Mouse (Mus musculus) small intestine, adult 2 months (tissue): ENCODE data around the gene Hivep3.

Experiments
- CTCF ChIP-seq: fragments of 200-500 bp; IDR thresholded peaks from 2 replicates; pipeline ENCODE4 v1.5.1; 2012; ENCODE audit warnings: low read depth, mild to moderate bottlenecking, control low read depth, inconsistent platforms, low read length, moderate library complexity, mixed read lengths; ENCODE audit not compliant: insufficient replicate concordance, insufficient read length; ENCODE audit errors: extremely low read depth
- POLR2A ChIP-seq: fragments of 200-500 bp; IDR thresholded peaks from 2 replicates; pipeline ENCODE4 v1.6.1; 2012; ENCODE audit warnings: low read depth, mild to moderate bottlenecking, control low read depth, inconsistent platforms, low read length, moderate library complexity

DNA sequence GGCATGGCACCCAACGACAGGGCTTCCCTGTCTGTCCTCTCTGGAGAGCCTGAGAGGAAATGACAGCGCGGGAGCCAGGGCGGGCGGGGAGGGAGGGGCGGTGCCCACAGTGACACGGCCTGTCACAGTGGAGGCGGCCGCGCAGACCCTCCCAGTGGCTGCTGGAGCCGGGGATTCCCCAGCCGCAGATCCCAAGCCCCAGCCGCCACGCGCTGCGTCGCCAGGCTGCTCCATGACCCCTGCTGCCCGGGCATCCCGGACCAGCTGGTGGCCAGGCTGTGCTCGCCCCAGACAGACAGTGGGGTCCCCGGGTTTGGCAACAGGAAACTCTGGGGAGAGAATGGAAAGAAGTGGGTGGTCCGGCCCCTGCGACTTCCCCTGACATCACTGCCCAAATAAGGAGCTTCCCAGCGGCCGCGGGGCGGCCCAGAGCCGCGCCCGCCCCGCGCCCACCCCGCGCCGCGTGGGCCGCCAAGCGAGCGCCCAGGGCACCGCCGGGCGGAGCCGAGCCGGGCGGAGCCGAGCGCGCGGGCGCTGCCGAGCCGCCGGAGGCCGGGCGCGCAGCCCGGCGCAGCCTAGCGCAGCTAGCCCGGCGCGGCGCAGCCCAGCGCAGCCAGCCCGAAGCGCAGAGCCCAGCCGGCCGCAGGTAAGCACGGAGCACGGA is 298.9 kb downstream of the Hivep3 start:
- TF ChIP-seq POLR2A (no peak), CTCF (no peak)
